Mouse (Mus musculus): ENCODE measurements around the gene Kcnmb4. TPM values are rescaled to one million over a fixed set of nuclear protein-coding genes. Genes with fewer than 3 reads are reported as not detected.

Gene Kcnmb4
- polyA plus RNA-seq (2012; rRNA removed), result 117 and 129 TPM in 2 replicates

- no peaks in the 10 kb centered on the region; the same call in 1 of the 2 replicates for H3K4me1 ChIP-seq (ENCODE audit: control insufficient read depth, insufficient read depth, low read length)
- peak within 1 kb of the TSS; percentile 37; the same call in 1 of the 2 replicates for H3K27ac ChIP-seq (ENCODE audit: insufficient read depth, low read length)
- peak within 1 kb of the TSS; percentile 93 for H3K4me3 ChIP-seq (ENCODE audit: insufficient read depth, low read length)
- TF ChIP-seq CTCF (IDR thresholded peaks at IDR 0.05; ENCODE audit: extremely low read depth, insufficient read depth, low read length) (no peak), POLR2A (IDR thresholded peaks at IDR 0.05; ENCODE audit: extremely low read depth, insufficient read depth, low read length) (0 out of 2 replicates have a peak, but pooled peaks have one; percentile 20)
These were observed at the start of gene Kcnmb4 for GRCm38 (mm10) chr10:116473759-116474549. Gene Kcnmb4, minus strand, starts transcription at chr10:116473878.

- Histone ChIP-seq H3K4me1 (ENCODE audit: control insufficient read depth, insufficient read depth, low read length) (no peaks in the 10 kb centered on the region), H3K27ac (ENCODE audit: insufficient read depth, low read length) (no peak overlapping the region), H3K4me3 (ENCODE audit: insufficient read depth, low read length) (no peak overlapping the region)
- TF ChIP-seq CTCF (IDR thresholded peaks at IDR 0.05; ENCODE audit: extremely low read depth, insufficient read depth, low read length) (no peak), POLR2A (IDR thresholded peaks at IDR 0.05; ENCODE audit: extremely low read depth, insufficient read depth, low read length) (no peak)
These were observed 45.9 kb upstream of the Kcnmb4 start for GRCm38 (mm10) chr10:116519588-116519987.

DNA sequence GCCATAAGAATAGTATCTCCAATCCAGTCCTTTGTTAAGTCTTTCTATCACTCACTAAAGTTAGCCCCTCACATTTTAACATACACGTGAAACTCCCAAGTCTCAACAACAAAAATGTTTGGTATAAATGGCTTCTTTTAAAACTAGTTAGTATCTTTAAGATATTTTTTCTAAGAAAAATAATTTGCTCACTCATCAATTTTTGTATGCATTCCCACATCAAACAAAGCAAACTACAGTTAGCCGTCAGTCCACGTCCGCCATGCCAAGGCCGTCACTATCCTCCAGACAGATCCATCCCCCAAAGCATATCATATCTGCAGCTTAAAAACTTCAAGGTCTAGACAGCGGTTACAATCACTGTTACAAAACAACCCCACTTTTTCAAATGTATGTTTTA is 41.9 kb upstream of the Kcnmb4 start:
- TF ChIP-seq POLR2A (IDR thresholded peaks at IDR 0.05; ENCODE audit: extremely low read depth, insufficient read depth, low read length) (no peak), CTCF (IDR thresholded peaks at IDR 0.05; ENCODE audit: extremely low read depth, insufficient read depth, low read length) (no peak)
- H3K27ac ChIP-seq (ENCODE audit: insufficient read depth, low read length), result no peak overlapping the region
- no peaks in the 10 kb centered on the region; the same call in 1 of the 2 replicates for H3K4me1 ChIP-seq (ENCODE audit: control insufficient read depth, insufficient read depth, low read length)
- H3K4me3 ChIP-seq (ENCODE audit: insufficient read depth, low read length), result no peak overlapping the region

GRCm38 (mm10) chr10:116515158-116515557 is 41.5 kb upstream of the Kcnmb4 start:
- H3K4me3 ChIP-seq (ENCODE audit: insufficient read depth, low read length), result no peak overlapping the region
- no peak overlapping the region for H3K27ac ChIP-seq (ENCODE audit: insufficient read depth, low read length)
- TF ChIP-seq CTCF (IDR thresholded peaks at IDR 0.05; ENCODE audit: extremely low read depth, insufficient read depth, low read length) (no peak), POLR2A (IDR thresholded peaks at IDR 0.05; ENCODE audit: extremely low read depth, insufficient read depth, low read length) (no peak)
- no peaks in the 10 kb centered on the region; the same call in 1 of the 2 replicates for H3K4me1 ChIP-seq (ENCODE audit: control insufficient read depth, insufficient read depth, low read length)

GRCm38 (mm10) chr10:116513254-116513635 is 39.6 kb upstream of the Kcnmb4 start:
- Histone ChIP-seq H3K27ac (ENCODE audit: insufficient read depth, low read length) (no peak overlapping the region), H3K4me1 (ENCODE audit: control insufficient read depth, insufficient read depth, low read length) (no peaks in the 10 kb centered on the region; the same call in 1 of the 2 replicates)

DNA sequence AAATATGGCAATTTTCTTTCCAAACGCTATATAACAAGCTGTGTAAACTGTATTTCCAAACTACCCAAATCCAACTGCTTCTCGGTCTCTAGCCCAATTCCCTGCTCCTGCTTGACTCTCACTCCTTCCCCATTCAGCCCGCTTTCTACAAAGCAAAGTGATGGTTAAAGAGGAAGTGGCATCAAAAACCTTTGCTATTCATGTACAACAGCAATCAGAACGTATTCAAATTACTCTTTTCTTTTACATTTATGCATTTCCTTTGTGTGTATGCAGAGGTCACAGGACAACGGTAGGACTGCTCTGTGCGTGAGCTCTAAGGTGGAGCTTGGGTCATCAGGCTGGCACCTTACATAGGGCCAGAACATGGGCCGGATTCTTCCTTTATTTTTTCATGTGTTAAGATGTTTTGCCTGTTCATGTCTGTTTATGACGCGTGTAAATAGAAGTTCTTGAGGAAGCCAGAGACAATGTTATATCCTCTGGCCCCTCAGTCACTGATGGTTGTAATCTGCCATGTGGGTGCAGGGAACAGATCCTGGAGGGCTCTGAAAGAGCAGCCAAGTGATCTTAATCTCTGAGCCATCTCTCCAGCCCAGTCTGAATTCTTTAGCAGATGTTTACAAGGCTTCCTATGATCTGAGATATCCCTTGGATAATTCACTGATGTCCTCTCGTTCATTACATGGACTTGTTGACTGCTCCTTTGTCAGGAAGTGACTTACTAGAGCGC is 39.0 kb upstream of the Kcnmb4 start:
- no peak overlapping the region for H3K27ac ChIP-seq (ENCODE audit: insufficient read depth, low read length)
- no peak overlapping the region for H3K4me3 ChIP-seq (ENCODE audit: insufficient read depth, low read length)
- no peaks in the 10 kb centered on the region; the same call in 1 of the 2 replicates for H3K4me1 ChIP-seq (ENCODE audit: control insufficient read depth, insufficient read depth, low read length)
- TF ChIP-seq POLR2A (IDR thresholded peaks at IDR 0.05; ENCODE audit: extremely low read depth, insufficient read depth, low read length), result no peak
- TF ChIP-seq CTCF (IDR thresholded peaks at IDR 0.05; ENCODE audit: extremely low read depth, insufficient read depth, low read length), result no peak

More at GRCm38 (mm10) chr10:116513254-116513635, 39.6 kb upstream of the Kcnmb4 start:
- TF ChIP-seq POLR2A (IDR thresholded peaks at IDR 0.05; ENCODE audit: extremely low read depth, insufficient read depth, low read length) (no peak), CTCF (IDR thresholded peaks at IDR 0.05; ENCODE audit: extremely low read depth, insufficient read depth, low read length) (no peak)
- no peak overlapping the region for H3K4me3 ChIP-seq (ENCODE audit: insufficient read depth, low read length)

GRCm38 (mm10) chr10:116505303-116506014 is 31.8 kb upstream of the Kcnmb4 start:
- Histone ChIP-seq H3K27ac (ENCODE audit: insufficient read depth, low read length) (no peak overlapping the region), H3K4me3 (ENCODE audit: insufficient read depth, low read length) (no peak overlapping the region), H3K4me1 (ENCODE audit: control insufficient read depth, insufficient read depth, low read length) (no peaks in the 10 kb centered on the region)
- no peak for TF ChIP-seq POLR2A (IDR thresholded peaks at IDR 0.05; ENCODE audit: extremely low read depth, insufficient read depth, low read length)
- TF ChIP-seq CTCF (IDR thresholded peaks at IDR 0.05; ENCODE audit: extremely low read depth, insufficient read depth, low read length), result no peak

GRCm38 (mm10) chr10:116492768-116493167 is 19.1 kb upstream of the Kcnmb4 start:
- no peak overlapping the region for H3K27ac ChIP-seq (ENCODE audit: insufficient read depth, low read length)
- TF ChIP-seq CTCF (IDR thresholded peaks at IDR 0.05; ENCODE audit: extremely low read depth, insufficient read depth, low read length) (no peak), POLR2A (IDR thresholded peaks at IDR 0.05; ENCODE audit: extremely low read depth, insufficient read depth, low read length) (no peak)
- H3K4me3 ChIP-seq (ENCODE audit: insufficient read depth, low read length), result no peak overlapping the region
- H3K4me1 ChIP-seq (ENCODE audit: control insufficient read depth, insufficient read depth, low read length), result no peaks in the 10 kb centered on the region
